Mouse (Mus musculus): ENCODE measurements at regions not wholly inside any gene's neighbourhood (a gene's known extent, or its start where the extent isn't known, plus 50 kb on each side); places are given as distances from the start of the nearest gene placed in this dataset.

- DNase-seq (ENCODE audit: low read depth, low spot score): no peak
- no peaks in the 10 kb centered on the region for H3K36me3 ChIP-seq (ENCODE audit: control insufficient read depth, insufficient read depth, low read length, poor library complexity, severe bottlenecking)
These were observed 88.2 kb downstream of the Il9r start for GRCm38 (mm10) chr11:32111841-32112240.

GRCm38 (mm10) chr11:32109911-32110310 is 90.2 kb downstream of the Il9r start:
- H3K36me3 ChIP-seq (ENCODE audit: control insufficient read depth, insufficient read depth, low read length, poor library complexity, severe bottlenecking): no peaks in the 10 kb centered on the region
- no peaks in the 10 kb centered on the region for H3K27me3 ChIP-seq (ENCODE audit: control insufficient read depth, insufficient read depth, low read length, poor library complexity, severe bottlenecking)
- no peak for DNase-seq (ENCODE audit: low read depth, low spot score)

More at GRCm38 (mm10) chr11:32111841-32112240, 88.2 kb downstream of the Il9r start:
- H3K27me3 ChIP-seq (ENCODE audit: control insufficient read depth, insufficient read depth, low read length, poor library complexity, severe bottlenecking): no peaks in the 10 kb centered on the region
